Mouse (Mus musculus): ENCODE data around the gene Tshz2. TPM values are rescaled to one million over a fixed set of nuclear protein-coding genes. Genes with fewer than 3 reads are reported as not detected.
A peak's percentile ranks its signal among the peaks of the same experiment; 100 is the strongest.

The Tshz2 gene
- total RNA-seq, 2 experiments from 2014 or later: not detected

DNA sequence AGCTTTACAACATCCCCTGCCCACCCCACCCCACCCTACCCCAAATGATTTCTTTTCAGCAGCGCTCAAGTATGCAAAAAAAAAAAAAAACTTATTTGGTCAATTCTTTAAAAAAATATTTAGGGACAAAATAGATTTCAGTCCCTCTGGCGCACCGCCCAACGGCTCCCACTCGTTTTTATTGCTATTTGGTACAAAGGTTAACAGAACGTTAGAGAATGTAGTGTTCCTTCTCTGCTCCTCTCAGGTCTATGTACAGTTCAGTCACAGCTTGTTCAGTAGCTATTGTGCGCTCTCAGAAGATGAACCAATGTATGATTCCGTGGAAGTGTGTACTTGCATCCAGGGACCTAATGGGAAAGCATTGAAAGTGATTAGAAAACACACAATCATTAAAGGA is 477.5 kb downstream of the Tshz2 start:
- ATAC-seq (replicated peaks; ENCODE audit: low FRiP score, poor library complexity, severe bottlenecking): no peak

DNA sequence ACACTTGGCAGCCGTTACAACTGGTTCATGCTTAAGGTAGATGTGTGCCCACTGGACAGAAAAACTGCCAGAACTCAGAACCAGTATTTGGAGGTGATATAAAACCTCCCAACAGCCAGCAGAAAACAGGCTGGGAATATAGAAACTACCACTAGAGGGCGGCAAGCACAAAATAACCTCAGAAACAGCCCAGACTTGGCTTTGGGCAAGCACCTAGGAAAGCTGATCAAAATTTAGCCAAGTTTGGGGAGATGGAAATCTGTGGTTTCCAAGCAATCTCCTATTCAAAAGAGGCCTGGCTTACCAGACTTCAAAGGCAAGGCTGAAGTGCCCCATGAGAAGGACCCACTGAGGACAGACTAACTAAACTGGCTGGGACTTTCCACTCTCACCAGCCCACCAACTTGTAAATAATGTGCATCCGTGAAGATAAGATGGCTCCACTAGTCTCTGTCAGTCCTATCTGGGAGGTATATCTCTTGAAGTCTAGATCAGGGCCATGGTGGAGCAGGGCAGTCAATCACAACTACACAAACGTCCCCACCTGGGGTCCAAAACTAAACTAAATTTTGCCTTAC is 484.0 kb downstream of the Tshz2 start:
- ATAC-seq (replicated peaks; ENCODE audit: low FRiP score, poor library complexity, severe bottlenecking): peak; percentile 61

DNA sequence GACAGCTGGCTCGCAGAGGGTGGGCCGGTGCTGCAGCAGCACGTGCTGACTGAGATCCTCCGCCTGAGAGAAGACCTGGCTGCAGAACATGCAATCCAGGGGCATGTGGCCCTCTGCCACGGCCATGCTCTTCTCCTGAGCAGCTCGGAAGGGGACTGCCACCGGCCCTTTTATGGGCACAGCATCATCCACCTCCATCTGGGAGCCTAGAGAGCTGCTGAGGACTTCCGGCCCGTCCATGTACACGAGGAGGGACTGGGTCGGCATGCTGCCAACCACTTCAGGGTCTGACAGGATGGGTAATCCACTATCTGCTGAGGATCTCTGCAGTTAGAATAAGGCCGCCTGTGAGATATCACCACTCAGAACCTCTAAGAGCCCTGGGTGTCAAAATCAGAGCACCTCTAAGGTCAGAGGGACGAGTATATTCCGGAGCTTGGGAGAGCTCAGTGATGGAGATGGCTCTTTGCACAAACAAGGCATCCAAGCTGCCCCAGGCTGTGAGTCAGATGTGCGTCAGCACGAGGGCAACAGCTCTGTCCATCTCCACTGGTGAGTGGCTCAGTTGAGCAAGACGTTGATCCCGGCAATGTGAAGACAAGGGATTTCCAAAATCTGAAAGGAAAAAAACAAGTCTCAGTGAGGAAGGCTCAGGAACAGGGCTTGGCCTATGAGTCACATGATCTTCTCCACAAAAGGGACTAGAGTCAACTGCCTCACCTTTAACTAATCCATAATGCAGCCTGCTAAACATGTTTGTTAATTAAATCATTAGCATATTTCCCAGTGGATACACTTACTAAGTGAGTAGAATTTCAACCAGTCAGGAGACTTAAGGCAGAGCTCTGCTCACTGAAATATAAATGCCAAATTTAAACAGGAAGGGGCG is 487.6 kb downstream of the Tshz2 start:
- ATAC-seq (replicated peaks; ENCODE audit: low FRiP score, poor library complexity, severe bottlenecking): no peak

Other genes with a start within 250 kb of the Tshz2 start
- not detected in 2 replicates for gene Gm11011, start 45.3 kb upstream of the Tshz2 start, total RNA-seq (2015; ENCODE audit: low replicate concordance)
- not detected in 2 replicates for gene Gm11011, start 45.3 kb upstream of the Tshz2 start, total RNA-seq (2017; ENCODE audit: low replicate concordance)